Mouse (Mus musculus) MEL (cell line): ENCODE results near the gene C1qtnf5. TPM values are rescaled to one million over a fixed set of nuclear protein-coding genes. Genes with fewer than 3 reads are reported as not detected.

Experiments used
- DNase-seq: peaks from one replicate; pipeline ENCODE4 v3.0.0; 2011; ENCODE audit warnings: low read depth, low spot score
- H3K27ac ChIP-seq: 2 replicates; pipeline ENCODE4 v1.5.1; 2012; ENCODE audit warnings: low read depth, mild to moderate bottlenecking, control low read depth, low read length, moderate library complexity; ENCODE audit not compliant: control insufficient read depth
- H3K27me3 ChIP-seq, 2 experiments: fragments of 150-350 bp in 1 of 2; sonication (generic) in 1 of 2; 2 replicates each; pipeline ENCODE4 v1.6.1; 2012; ENCODE audit warnings: low read length in 2 of 2, mild to moderate bottlenecking in 2 of 2, improper control_type of control experiment in 1 of 2, moderate library complexity in 1 of 2; ENCODE audit not compliant: insufficient read depth in 2 of 2, control insufficient read depth in 1 of 2
- H3K36me3 ChIP-seq, 2 experiments: 2 replicates each; pipeline ENCODE4 v1.6.1; 2012 to 2014; ENCODE audit warnings: low read length in 2 of 2, improper control_type of control experiment in 1 of 2, inconsistent platforms in 1 of 2, mild to moderate bottlenecking in 1 of 2; ENCODE audit not compliant: insufficient read depth in 2 of 2, control insufficient read depth in 1 of 2
- H3K4me1 ChIP-seq, 2 experiments: fragments of 150-350 bp in 1 of 2; sonication (generic) in 1 of 2; 2 replicates each; pipeline ENCODE4 v1.6.1; 2012; ENCODE audit warnings: low read length in 2 of 2, improper control_type of control experiment in 1 of 2, mild to moderate bottlenecking in 1 of 2; ENCODE audit not compliant: insufficient read depth in 2 of 2, control insufficient read depth in 1 of 2
- H3K4me3 ChIP-seq, 2 experiments: fragments of 150-350 bp in 1 of 2; sonication (generic) in 1 of 2; 2 replicates each; pipeline ENCODE4 v1.5.1; 2012; ENCODE audit warnings: low read depth in 2 of 2, low read length in 2 of 2, mild to moderate bottlenecking in 2 of 2, moderate library complexity in 2 of 2, control low read depth in 1 of 2, improper control_type of control experiment in 1 of 2; ENCODE audit not compliant: control insufficient read depth in 1 of 2, insufficient read depth in 1 of 2
- H3K79me2 ChIP-seq: 2 replicates; pipeline ENCODE4 v1.6.1; 2012; ENCODE audit warnings: mild to moderate bottlenecking, low read length, moderate library complexity; ENCODE audit not compliant: control insufficient read depth, poor library complexity, insufficient read depth
- H3K9ac ChIP-seq: 2 replicates; pipeline ENCODE4 v1.6.1; 2012; ENCODE audit warnings: low read depth, mild to moderate bottlenecking, control low read depth, low read length, moderate library complexity; ENCODE audit not compliant: control insufficient read depth, poor library complexity, severe bottlenecking
- H3K9me3 ChIP-seq: fragments of 150-350 bp; sonication (generic); replicated peaks from 2 replicates; pipeline ENCODE4 v1.6.1; 2012; ENCODE audit warnings: mild to moderate bottlenecking, low read length, improper control_type of control experiment, moderate library complexity; ENCODE audit not compliant: insufficient read depth
- BHLHE40 ChIP-seq: IDR thresholded peaks from 2 replicates; pipeline ENCODE4 v1.6.1; 2012; ENCODE audit warnings: low read depth, mild to moderate bottlenecking, inconsistent platforms, low read length, improper control_type of control experiment, borderline replicate concordance
- E2F4 ChIP-seq: IDR thresholded peaks from 2 replicates; pipeline ENCODE4 v1.6.1; 2011; ENCODE audit warnings: low read depth, low read length, improper control_type of control experiment, borderline replicate concordance
- EP300 ChIP-seq, 2 experiments: IDR thresholded peaks; 2 replicates each; pipeline ENCODE4 v1.6.1; 2011; ENCODE audit warnings: improper control_type of control experiment in 2 of 2, low read length in 2 of 2, low read depth in 1 of 2, mild to moderate bottlenecking in 1 of 2
- GABPA ChIP-seq: IDR thresholded peaks from 2 replicates; pipeline ENCODE4 v1.6.1; 2012; ENCODE audit warnings: low read depth, mild to moderate bottlenecking, inconsistent platforms, low read length, improper control_type of control experiment, moderate library complexity
- GATA1 ChIP-seq: IDR thresholded peaks from 2 replicates; pipeline ENCODE4 v1.6.1; 2011; ENCODE audit warnings: low read depth, low read length, improper control_type of control experiment
- MAX ChIP-seq: IDR thresholded peaks from 2 replicates; pipeline ENCODE4 v1.6.1; 2011; ENCODE audit warnings: low read length, improper control_type of control experiment
- MYB ChIP-seq: IDR thresholded peaks from 2 replicates; pipeline ENCODE4 v1.6.1; 2011; ENCODE audit warnings: mild to moderate bottlenecking, low read depth, low read length, improper control_type of control experiment
- MYC ChIP-seq: IDR thresholded peaks from 2 replicates; pipeline ENCODE4 v1.6.1; 2011; ENCODE audit warnings: low read depth, mild to moderate bottlenecking, low read length, improper control_type of control experiment, moderate library complexity
- POLR2AphosphoS2 ChIP-seq: IDR thresholded peaks from 2 replicates; pipeline ENCODE4 v1.6.1; 2011; ENCODE audit warnings: low read length, improper control_type of control experiment
- POLR2AphosphoS5 ChIP-seq: IDR thresholded peaks from 2 replicates; pipeline ENCODE4 v1.6.1; 2012; ENCODE audit warnings: low read depth, borderline replicate concordance, mild to moderate bottlenecking, inconsistent platforms, low read length, moderate library complexity, mixed read lengths
- SIN3A ChIP-seq: IDR thresholded peaks from 2 replicates; pipeline ENCODE4 v1.6.1; 2012; ENCODE audit warnings: low read length, improper control_type of control experiment, inconsistent platforms
- SMC3 ChIP-seq: IDR thresholded peaks from 2 replicates; pipeline ENCODE4 v1.6.1; 2011; ENCODE audit warnings: low read depth, low read length, improper control_type of control experiment
- TBP ChIP-seq: IDR thresholded peaks from 2 replicates; pipeline ENCODE4 v1.8.0; 2011; ENCODE audit warnings: low read depth, low read length, improper control_type of control experiment
- TCF12 ChIP-seq: IDR thresholded peaks from 2 replicates; pipeline ENCODE4 v1.6.1; 2014; ENCODE audit warnings: low read depth, mild to moderate bottlenecking, inconsistent platforms, low read length, improper control_type of control experiment, moderate library complexity
- USF2 ChIP-seq, 2 experiments: IDR thresholded peaks; 2 replicates each; pipeline ENCODE4 v1.6.1; 2011 to 2012; ENCODE audit warnings: improper control_type of control experiment in 2 of 2, low read length in 2 of 2, borderline replicate concordance in 1 of 2, inconsistent platforms in 1 of 2, low read depth in 1 of 2, mild to moderate bottlenecking in 1 of 2; ENCODE audit not compliant: insufficient read depth in 1 of 2
- ZMIZ1 ChIP-seq: IDR thresholded peaks from 2 replicates; pipeline ENCODE4 v1.6.1; 2012; ENCODE audit warnings: low read depth, mild to moderate bottlenecking, inconsistent platforms, low read length, improper control_type of control experiment, moderate library complexity
- polyA plus RNA-seq, 2 experiments: library from polyadenylated mRNA; stranded (reverse) in 1 of 2; unstranded in 1 of 2; fragments of >175 nt in 1 of 2; fragments of >200 nt in 1 of 2; gene quantifications; 2 replicates each; pipeline versions ENCODE4 v1.2.1 to v1.2.4; 2012; ENCODE audit warnings: low replicate concordance in 2 of 2, low read depth in 1 of 2; ENCODE audit not compliant: insufficient read length in 2 of 2, insufficient read depth in 1 of 2, missing spikeins in 1 of 2
- total RNA-seq: library from RNA; depleted of rRNA; stranded (reverse); fragments of 300-350 nt; gene quantifications from 2 replicates; pipeline ENCODE4 v1.2.3, GENCODE M21; 2012

The C1qtnf5 gene
- total and polyA plus RNA-seq, 3 experiments: 0.13 to 0.19 TPM; not detected in 1

- Histone ChIP-seq H3K9ac (no peak overlapping the region), H3K27ac (no peak overlapping the region), H3K9me3 (no peaks in the 10 kb centered on the region), H3K4me1 (peaks cover 0 to 6% of the 10 kb centered on the region in 2 experiments; a peak in 1 of 4 replicates), H3K79me2 (no peaks in the 10 kb centered on the region), H3K36me3 (peaks cover 0 to 2% of the 10 kb centered on the region in 2 experiments; a peak in 1 of 4 replicates), H3K27me3 (peaks cover 20% of the 10 kb centered on the region in 2 experiments), H3K4me3 (no peak overlapping the region)
- TF ChIP-seq TCF12 (no peak), SIN3A (no peak), ZMIZ1 (no peak)
- no peak for DNase-seq
These were observed 23.0 kb downstream of the C1qtnf5 start for GRCm38 (mm10) chr9:44130034-44130433.

GRCm38 (mm10) chr9:44130581-44131275, 23.7 kb downstream of the C1qtnf5 start:
- peaks cover 0 to 10% of the 10 kb centered on the region in 2 experiments; a peak in 3 of 4 replicates for H3K4me1 ChIP-seq
- H3K36me3 ChIP-seq: peaks cover 0 to 2% of the 10 kb centered on the region in 2 experiments; a peak in 1 of 4 replicates
- H3K4me3 ChIP-seq: no peak overlapping the region
- no peak for DNase-seq
- no peak overlapping the region for H3K9ac ChIP-seq
- no peak overlapping the region for H3K27ac ChIP-seq
- H3K9me3 ChIP-seq: no peaks in the 10 kb centered on the region
- peaks cover 22 to 24% of the 10 kb centered on the region in 2 experiments for H3K27me3 ChIP-seq
- TF ChIP-seq E2F4 (no peak), EP300 (IDR thresholded peaks at IDR 0.05; ENCODE audit: low read depth in 1 of 2, low read length in 2 of 2) (no peak), GABPA (no peak), GATA1 (no peak), BHLHE40 (no peak), TBP (no peak), USF2 (IDR thresholded peaks at IDR 0.05; ENCODE audit: borderline replicate concordance in 1 of 2, insufficient read depth in 1 of 2, low read depth in 1 of 2, low read length in 2 of 2) (no peak), SMC3 (no peak)
- H3K79me2 ChIP-seq: no peaks in the 10 kb centered on the region

GRCm38 (mm10) chr9:44131276-44131590, 24.2 kb downstream of the C1qtnf5 start:
- Histone ChIP-seq H3K9ac (no peak overlapping the region), H3K4me3 (no peak overlapping the region), H3K4me1 (peaks cover 0 to 14% of the 10 kb centered on the region in 2 experiments; a peak in 3 of 4 replicates), H3K36me3 (peaks cover 0 to 5% of the 10 kb centered on the region in 2 experiments; a peak in 1 of 4 replicates), H3K27me3 (peaks cover 22 to 24% of the 10 kb centered on the region in 2 experiments), H3K9me3 (no peaks in the 10 kb centered on the region), H3K79me2 (no peaks in the 10 kb centered on the region), H3K27ac (no peak overlapping the region)
- no peak for TF ChIP-seq POLR2AphosphoS2
- no peak for TF ChIP-seq SMC3
- TF ChIP-seq POLR2AphosphoS5: no peak
- TF ChIP-seq MYB: no peak
- TF ChIP-seq MYC: no peak
- TF ChIP-seq USF2 (IDR thresholded peaks at IDR 0.05; ENCODE audit: borderline replicate concordance in 1 of 2, insufficient read depth in 1 of 2, low read depth in 1 of 2, low read length in 2 of 2): no peak
- TF ChIP-seq MAX: no peak
- DNase-seq: no peak
